Mouse (Mus musculus) neural tube, embryonic 14.5 days (tissue): ENCODE results near the gene Arid5b. TPM values are rescaled to one million over a fixed set of nuclear protein-coding genes. Genes with fewer than 3 reads are reported as not detected.

Experiments
- ATAC-seq: fragments of 200-750 bp; cut with Nextera tagmentation; 2 replicates; pipeline ENCODE4 v1.8.0; 2017; ENCODE audit warnings: low read depth, mild to moderate bottlenecking, moderate TSS enrichment, moderate library complexity
- H3K27ac ChIP-seq: fragments of 300-500 bp; sonication (generic); 2 replicates; pipeline ENCODE4 v1.5.1; 2014; ENCODE audit warnings: low read depth, mild to moderate bottlenecking, control low read depth, low read length, moderate library complexity, mixed read lengths
- H3K27me3 ChIP-seq: fragments of 300-500 bp; sonication (generic); 2 replicates; pipeline ENCODE4 v1.6.1; 2014; ENCODE audit warnings: low read length; ENCODE audit not compliant: control insufficient read depth, insufficient read depth
- H3K36me3 ChIP-seq: fragments of 300-500 bp; sonication (generic); 2 replicates; pipeline ENCODE4 v1.6.1; 2014; ENCODE audit warnings: low read length, mixed read lengths; ENCODE audit not compliant: control insufficient read depth, insufficient read depth
- H3K4me1 ChIP-seq: fragments of 300-500 bp; sonication (generic); 2 replicates; pipeline ENCODE4 v1.6.1; 2014; ENCODE audit warnings: low read length; ENCODE audit not compliant: control insufficient read depth, insufficient read depth
- H3K4me2 ChIP-seq: fragments of 300-500 bp; sonication (generic); 2 replicates; pipeline ENCODE4 v1.6.1; 2014; ENCODE audit warnings: mild to moderate bottlenecking, low read depth, low read length, control low read depth
- H3K4me3 ChIP-seq: fragments of 300-500 bp; sonication (generic); 2 replicates; pipeline ENCODE4 v1.5.1; 2014; ENCODE audit warnings: low read depth, low read length, control low read depth, mixed read lengths
- H3K9ac ChIP-seq: fragments of 300-500 bp; sonication (generic); replicated peaks from 2 replicates; pipeline ENCODE4 v1.6.1; 2014; ENCODE audit warnings: low read depth, mild to moderate bottlenecking, control low read depth, low read length, mixed read lengths
- H3K9me3 ChIP-seq: fragments of 300-500 bp; sonication (generic); 2 replicates; pipeline ENCODE4 v1.6.1; 2016; ENCODE audit warnings: low read length; ENCODE audit not compliant: control insufficient read depth
- whole genome bisulfite sequencing: fragments of 180-500 bp; shearing (Covaris S2); extraction: QIAGEN DNeasy Blood & Tissue Kit; methylation state at CpG from one replicate; pipeline ENCODE4 v1.1.7; 2014; 5-methylcytosine and 5-hydroxymethylcytosine counted together
- polyA plus RNA-seq: library from polyadenylated mRNA; unstranded; fragments of >200 nt; fragmentation: Nextera tagmentation; extraction: Ambion mirVana; gene quantifications from 2 replicates; pipeline ENCODE4 v1.2.1, GENCODE M21; 2014

Gene Arid5b
- polyA plus RNA-seq, 1 experiment from 2014 or later = 26.2 TPM

DNA sequence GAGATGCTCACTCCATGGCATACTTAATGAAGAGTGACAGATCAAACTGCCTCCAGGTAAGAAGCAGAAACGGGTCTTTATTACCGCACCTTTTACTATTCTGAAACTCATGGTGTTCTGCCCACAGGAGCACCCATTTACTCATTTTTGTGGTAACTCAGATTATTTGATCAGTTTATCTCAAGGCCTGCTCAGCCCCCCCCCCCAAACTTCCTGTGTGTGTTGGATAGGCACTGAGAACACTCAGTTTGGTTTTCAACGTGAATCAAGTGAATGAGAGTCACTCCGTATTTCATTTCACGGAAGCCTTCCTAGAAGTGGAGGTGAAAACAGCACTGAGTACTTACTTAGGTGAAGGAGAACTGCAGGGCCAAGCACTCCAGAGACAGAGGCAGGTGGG, 224.4 kb downstream of the Arid5b start:
- no peak overlapping the region for H3K4me3 ChIP-seq
- H3K9me3 ChIP-seq = no peaks in the 10 kb centered on the region
- 87% methylated on average over 5 of the region's 5 CpGs for WGBS
- ATAC-seq = no peak
- no peaks in the 10 kb centered on the region for H3K4me1 ChIP-seq
- H3K36me3 ChIP-seq = no peaks in the 10 kb centered on the region
- no peak overlapping the region for H3K9ac ChIP-seq
- no peak overlapping the region for H3K27ac ChIP-seq
- H3K4me2 ChIP-seq = no peak overlapping the region
- no peaks in the 10 kb centered on the region for H3K27me3 ChIP-seq

DNA sequence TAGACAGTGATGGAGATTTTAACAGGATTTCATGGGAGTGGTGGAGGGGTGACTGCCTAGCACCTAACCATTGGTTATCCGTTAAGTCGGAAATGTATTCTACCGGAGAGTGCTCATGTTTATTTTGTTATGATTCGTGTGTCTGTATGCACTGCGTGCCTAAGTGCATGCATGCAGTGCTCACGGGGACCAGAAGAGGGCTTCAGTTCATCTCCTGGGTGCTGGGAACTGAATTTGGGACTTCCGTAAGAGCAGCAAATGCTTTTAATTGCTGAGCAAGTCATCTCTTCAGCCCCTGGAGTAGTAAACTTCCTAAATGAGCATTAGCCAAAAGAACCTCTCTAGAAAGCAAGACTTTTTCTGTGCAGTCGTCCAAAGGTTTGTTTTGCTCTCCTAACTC, 226.2 kb downstream of the Arid5b start:
- Histone ChIP-seq H3K9ac (no peak overlapping the region), H3K4me3 (no peak overlapping the region), H3K36me3 (no peaks in the 10 kb centered on the region), H3K9me3 (no peaks in the 10 kb centered on the region), H3K4me1 (no peaks in the 10 kb centered on the region), H3K27ac (no peak overlapping the region), H3K4me2 (no peak overlapping the region), H3K27me3 (no peaks in the 10 kb centered on the region)
- WGBS = 88% methylated on average over 8 of the region's 8 CpGs
- no peak for ATAC-seq

DNA sequence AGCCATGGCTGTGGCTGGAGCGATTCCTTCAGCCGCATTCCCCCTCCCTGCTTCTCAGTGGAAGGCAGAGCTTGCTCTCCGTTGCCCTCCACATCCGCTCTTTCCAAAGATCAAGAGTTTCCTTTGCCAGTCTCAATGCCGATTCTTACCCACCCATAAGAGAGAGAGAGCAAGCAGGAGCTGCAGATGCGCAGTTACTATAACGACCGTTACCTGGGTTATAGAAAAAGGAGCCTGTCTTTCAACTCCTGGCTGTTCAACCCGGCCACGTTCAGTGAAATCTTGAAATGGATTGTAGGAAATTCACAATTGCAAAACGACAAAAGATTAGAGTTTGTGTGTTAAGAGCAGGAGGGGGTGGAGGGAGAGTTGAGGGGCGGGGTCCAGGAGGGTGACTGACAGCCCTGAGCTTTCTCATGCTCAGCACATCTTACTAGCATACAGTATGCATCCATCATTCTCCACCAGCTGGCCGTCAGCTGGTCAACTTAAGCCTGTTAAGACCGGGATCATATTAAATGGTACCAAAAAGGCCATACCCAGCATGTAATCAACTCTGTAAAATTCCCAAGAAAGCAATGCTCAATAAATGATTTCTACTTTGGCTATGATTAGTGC, 227.1 kb downstream of the Arid5b start:
- no peaks in the 10 kb centered on the region for H3K36me3 ChIP-seq
- ATAC-seq = no peak
- no peak overlapping the region for H3K9ac ChIP-seq
- no peak overlapping the region for H3K4me2 ChIP-seq
- H3K4me3 ChIP-seq = no peak overlapping the region
- H3K9me3 ChIP-seq = no peaks in the 10 kb centered on the region
- H3K27me3 ChIP-seq = no peaks in the 10 kb centered on the region
- WGBS = 91% methylated on average over 14 of the region's 14 CpGs
- H3K4me1 ChIP-seq = no peaks in the 10 kb centered on the region
- H3K27ac ChIP-seq = no peak overlapping the region

DNA sequence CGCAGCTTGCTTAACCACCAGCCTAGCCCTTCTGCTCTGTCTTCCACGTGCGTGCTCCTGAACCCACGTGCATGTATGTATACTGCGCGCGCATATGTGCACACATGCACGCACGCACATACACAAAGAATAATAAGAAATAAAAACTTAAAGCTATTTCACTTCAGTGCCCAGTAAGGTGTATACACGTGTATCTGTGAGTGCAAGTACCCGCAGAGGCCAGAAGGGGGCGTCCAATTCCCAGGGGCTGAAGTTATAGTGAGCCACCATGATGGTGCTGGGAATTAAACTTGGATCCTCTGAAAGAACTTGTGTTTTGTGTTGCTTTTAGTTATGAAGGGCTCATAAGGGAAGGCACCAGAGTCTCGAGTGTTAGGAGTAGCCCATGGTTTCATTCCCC, 227.7 kb downstream of the Arid5b start:
- Histone ChIP-seq H3K4me3 (no peak overlapping the region), H3K27ac (no peak overlapping the region), H3K9ac (no peak overlapping the region), H3K9me3 (no peaks in the 10 kb centered on the region), H3K36me3 (no peaks in the 10 kb centered on the region), H3K27me3 (no peaks in the 10 kb centered on the region), H3K4me2 (no peak overlapping the region), H3K4me1 (no peaks in the 10 kb centered on the region)
- WGBS = 91% methylated on average over 13 of the region's 13 CpGs
- no peak for ATAC-seq

DNA sequence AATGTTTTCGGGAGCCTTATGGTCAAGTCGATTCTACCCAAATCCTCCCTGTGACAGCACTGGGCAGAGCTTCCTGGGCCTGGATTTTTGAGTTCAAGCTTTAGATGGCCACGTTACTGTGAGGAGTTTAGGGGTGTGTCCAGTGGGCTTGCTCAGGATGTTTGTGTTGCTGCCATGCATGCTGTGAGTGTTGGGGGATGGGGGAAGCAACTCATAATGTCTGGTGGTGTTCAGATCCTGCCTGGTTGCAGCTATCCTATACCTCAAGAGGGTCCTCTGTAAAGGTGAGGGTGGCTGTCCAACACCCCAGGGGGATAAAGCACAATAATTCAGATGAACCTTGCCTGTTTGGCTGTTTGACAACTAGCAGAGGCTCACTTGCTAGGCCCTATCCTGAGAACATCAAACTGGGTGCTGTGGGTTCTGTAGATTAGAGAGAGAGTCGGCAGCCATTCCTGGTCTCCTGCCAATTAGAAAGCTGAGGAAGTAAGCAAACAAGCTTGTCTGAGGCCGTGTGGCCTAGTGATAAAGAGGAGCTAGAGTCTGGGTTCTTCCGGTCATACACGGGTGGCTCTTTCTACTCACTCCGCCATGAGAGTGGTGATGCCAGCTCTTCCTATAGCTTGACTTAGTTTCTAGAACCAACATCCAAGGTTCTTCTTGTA, 229.8 kb downstream of the Arid5b start:
- WGBS = 88% methylated on average over 8 of the region's 8 CpGs
- Histone ChIP-seq H3K27ac (no peak overlapping the region), H3K4me1 (peaks cover 3% of the 10 kb centered on the region; the same call in 1 of the 2 replicates), H3K9ac (no peak overlapping the region), H3K4me2 (no peak overlapping the region), H3K4me3 (no peak overlapping the region), H3K36me3 (no peaks in the 10 kb centered on the region), H3K9me3 (no peaks in the 10 kb centered on the region), H3K27me3 (no peaks in the 10 kb centered on the region)
- no peak for ATAC-seq

DNA sequence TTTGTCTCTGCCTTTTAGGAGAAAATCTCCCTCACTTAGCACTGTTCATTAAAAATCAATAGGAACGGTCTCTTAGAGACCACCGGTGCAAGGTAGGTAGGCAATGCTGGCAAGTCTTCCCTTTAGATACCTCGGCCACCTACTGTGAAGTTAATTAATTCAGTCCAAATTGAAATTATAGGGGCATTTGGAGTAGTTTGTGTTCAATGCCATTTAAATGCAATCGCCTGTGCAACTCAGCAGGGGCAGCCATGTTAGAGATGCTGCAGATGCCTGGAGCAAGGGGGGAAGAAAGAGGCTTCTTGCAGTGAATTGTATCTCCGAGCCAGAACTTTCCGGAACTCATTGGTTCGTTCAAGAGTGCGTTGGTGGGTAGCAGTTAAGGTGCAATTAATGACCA, 233.7 kb downstream of the Arid5b start:
- H3K36me3 ChIP-seq = no peaks in the 10 kb centered on the region
- H3K27ac ChIP-seq = peak overlapping the region; percentile 3; the same call in 1 of the 2 replicates
- no peak overlapping the region for H3K4me2 ChIP-seq
- H3K4me3 ChIP-seq = no peak overlapping the region
- no peaks in the 10 kb centered on the region for H3K9me3 ChIP-seq
- H3K4me1 ChIP-seq = peaks cover 3% of the 10 kb centered on the region; the same call in 1 of the 2 replicates
- no peaks in the 10 kb centered on the region for H3K27me3 ChIP-seq
- H3K9ac ChIP-seq = no peak overlapping the region
- WGBS = 43% methylated on average over 8 of the region's 8 CpGs
- ATAC-seq = peak; percentile 75

DNA sequence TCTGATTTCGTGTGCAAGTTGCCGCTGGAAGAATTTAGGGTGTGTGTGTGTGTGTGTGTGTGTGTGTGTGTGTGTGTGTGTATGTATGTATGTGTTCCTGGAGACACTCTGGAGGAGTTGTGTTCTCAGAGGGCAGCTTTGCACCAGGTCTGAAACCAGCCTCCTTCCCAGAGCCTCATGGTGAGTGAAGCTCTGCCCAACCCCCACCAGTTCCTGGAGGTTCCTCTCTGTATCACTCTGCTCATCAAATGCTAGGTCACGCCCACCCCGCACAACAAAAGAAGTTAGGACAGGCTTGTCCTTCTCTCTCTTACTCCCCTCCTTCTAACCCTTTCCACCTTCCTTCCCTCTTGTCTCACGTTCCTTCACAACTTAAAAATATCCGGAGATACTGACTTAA, 234.6 kb downstream of the Arid5b start:
- no peaks in the 10 kb centered on the region for H3K27me3 ChIP-seq
- no peaks in the 10 kb centered on the region for H3K9me3 ChIP-seq
- H3K4me1 ChIP-seq = peaks cover 3% of the 10 kb centered on the region; the same call in 1 of the 2 replicates
- WGBS = 28% methylated on average over 6 of the region's 6 CpGs
- ATAC-seq = no peak
- H3K4me3 ChIP-seq = no peak overlapping the region
- H3K9ac ChIP-seq = no peak overlapping the region
- H3K36me3 ChIP-seq = no peaks in the 10 kb centered on the region
- H3K4me2 ChIP-seq = no peak overlapping the region
- H3K27ac ChIP-seq = no peak overlapping the region
